Mouse (Mus musculus): ENCODE measurements around the gene Ptpn9.

GRCm38 (mm10) chr9:56994286-56995197 is at the start of gene Ptpn9:
- TF ChIP-seq CTCF (IDR thresholded peaks at IDR 0.05; ENCODE audit: borderline replicate concordance, insufficient read depth, low read length) (peak; percentile 55; the same call in 1 of the 2 replicates), POLR2A (IDR thresholded peaks at IDR 0.05; ENCODE audit: low read depth, low read length) (peak; percentile 57)
